Mouse (Mus musculus): ENCODE data around the gene Gm3448. TPM values are rescaled to one million over a fixed set of nuclear protein-coding genes. Genes with fewer than 3 reads are reported as not detected.
"Not testable (repeated sequence)": the region's sequence is repeated elsewhere in the genome, so short reads cannot be mapped to it uniquely, and the experiment has no call there.

Gm3448 gene
- polyA plus RNA-seq, 1 experiment from 2014 or later, result 3.5 TPM

DNA sequence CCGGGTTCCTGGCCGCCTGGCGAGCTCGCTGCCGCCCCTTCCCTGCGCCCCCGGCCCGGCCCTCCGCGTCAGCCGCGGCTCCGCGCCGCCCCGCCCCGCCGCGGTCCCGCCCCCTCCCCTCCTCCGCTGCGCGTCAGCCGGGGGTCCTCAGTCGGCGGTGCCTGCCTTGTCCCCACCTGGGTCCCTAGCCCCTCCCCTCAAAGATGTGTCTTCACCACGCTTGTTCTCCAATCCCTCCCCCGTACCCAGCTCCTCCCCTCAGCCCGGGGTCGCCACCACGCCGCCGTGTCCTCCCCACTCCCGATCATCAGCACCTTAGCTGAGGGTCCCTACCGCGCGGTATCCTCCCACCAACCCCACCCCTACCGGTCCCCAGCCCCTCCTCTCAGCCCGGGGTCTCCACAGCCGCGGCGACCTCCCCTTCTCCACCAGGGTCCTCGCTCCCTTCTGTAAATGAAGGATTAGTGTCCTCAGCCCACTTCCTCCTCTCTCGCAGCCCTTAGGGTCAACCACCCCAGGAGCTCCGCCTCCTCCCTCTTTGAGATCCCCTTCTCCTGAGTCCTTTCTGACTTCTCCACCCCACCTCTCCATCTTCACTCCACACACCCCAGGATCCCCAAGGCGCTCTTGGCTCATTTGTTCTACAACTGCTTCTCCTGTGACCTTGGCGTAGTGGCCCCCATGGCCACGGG, 16.7 kb downstream of the Gm3448 start:
- ATAC-seq (ENCODE audit: low FRiP score, low read depth), result peak; percentile 92
- not testable (repeated sequence) for H3K27ac ChIP-seq (replicated peaks); H3K27me3 ChIP-seq; H3K4me3 ChIP-seq; H3K9me3 ChIP-seq; H3K9ac ChIP-seq; H3K36me3 ChIP-seq; H3K4me2 ChIP-seq; H3K4me1 ChIP-seq (replicated peaks)
- WGBS, result no CpG with 5 or more reads among the region's 48 CpGs

DNA sequence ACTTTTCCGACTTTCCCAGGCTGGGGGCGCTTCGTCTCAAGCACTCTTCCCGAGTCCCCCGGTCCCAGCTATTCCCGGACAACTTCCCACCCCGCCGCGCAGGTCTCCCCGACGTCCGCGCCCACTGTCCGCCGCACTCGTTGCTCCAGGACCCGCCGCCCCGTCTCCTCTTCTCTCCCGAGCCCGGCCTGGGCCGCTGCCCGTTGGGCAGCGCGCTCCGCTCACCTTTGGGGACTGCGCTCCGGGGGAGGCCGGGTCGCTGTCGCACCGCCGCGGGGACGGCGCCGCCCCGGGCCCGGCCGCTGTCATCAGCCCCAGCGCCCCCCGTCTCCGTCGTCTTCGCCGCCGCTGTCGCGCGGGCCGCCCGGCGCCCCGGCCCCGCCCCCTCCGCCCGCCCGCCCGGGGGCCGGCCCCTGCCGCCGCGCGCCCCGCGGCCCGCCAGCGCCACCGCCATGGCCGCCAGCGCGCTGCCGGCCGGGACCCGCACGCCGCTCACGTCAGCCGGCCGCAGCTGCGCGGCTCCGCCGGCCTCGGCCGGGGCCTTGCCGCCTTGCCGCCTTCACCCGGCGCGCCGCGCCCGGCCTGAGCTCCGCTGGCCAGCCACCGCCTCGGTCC, 17.4 kb downstream of the Gm3448 start:
- not testable (repeated sequence) for H3K9ac ChIP-seq; H3K4me1 ChIP-seq (replicated peaks); H3K9me3 ChIP-seq; H3K27me3 ChIP-seq; H3K4me3 ChIP-seq; H3K27ac ChIP-seq (replicated peaks); H3K4me2 ChIP-seq; H3K36me3 ChIP-seq
- ATAC-seq (ENCODE audit: low FRiP score, low read depth), result peak; percentile 82
- WGBS, result no CpG with 5 or more reads among the region's 97 CpGs

DNA sequence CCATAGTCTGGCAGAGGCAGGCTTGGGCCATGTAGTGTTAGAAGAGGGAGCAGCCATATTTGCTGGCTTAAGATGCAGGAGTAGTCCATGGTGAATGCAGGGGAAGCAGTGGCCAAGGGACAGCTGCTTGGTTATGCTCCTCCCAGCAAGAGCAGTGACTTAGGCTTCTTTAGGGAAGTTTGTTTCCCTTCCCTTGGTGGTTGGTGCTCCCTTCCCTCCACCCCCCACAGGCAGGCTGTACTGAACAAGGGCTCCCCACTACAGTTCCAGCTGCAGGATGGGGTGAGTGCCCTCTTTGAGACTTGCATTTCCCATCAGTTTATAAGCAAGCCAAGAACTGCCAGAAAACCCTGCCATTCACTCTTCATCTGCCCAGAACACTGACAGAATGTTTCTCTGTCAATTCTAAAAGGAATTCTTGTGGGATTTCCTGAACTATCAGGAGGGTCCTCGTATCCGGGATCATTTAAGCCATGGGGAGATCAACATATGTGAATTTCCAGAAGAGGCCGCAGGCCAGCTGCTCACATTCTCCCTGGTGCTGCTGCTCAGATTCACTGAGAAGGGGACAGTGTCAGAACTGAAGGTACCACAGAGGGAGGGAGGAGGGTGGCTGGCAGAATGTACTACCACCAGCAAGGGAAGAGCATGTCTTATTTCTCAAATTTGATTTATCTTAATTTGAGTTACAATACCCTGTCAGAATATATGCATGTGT, 19.7 kb downstream of the Gm3448 start:
- not testable (repeated sequence) for H3K36me3 ChIP-seq; H3K4me2 ChIP-seq; ATAC-seq (ENCODE audit: low FRiP score, low read depth); H3K27ac ChIP-seq (replicated peaks); H3K4me3 ChIP-seq; H3K9ac ChIP-seq; H3K27me3 ChIP-seq; H3K4me1 ChIP-seq (replicated peaks); H3K9me3 ChIP-seq
- 79% methylated on average over 3 of the region's 3 CpGs for WGBS

- not testable (repeated sequence) for H3K9me3 ChIP-seq; H3K27ac ChIP-seq (replicated peaks); H3K27me3 ChIP-seq; H3K4me3 ChIP-seq; H3K36me3 ChIP-seq; H3K4me1 ChIP-seq (replicated peaks); H3K9ac ChIP-seq; H3K4me2 ChIP-seq
- WGBS, result no CpG with 5 or more reads among the region's 60 CpGs
- ATAC-seq (ENCODE audit: low FRiP score, low read depth), result peak; percentile 99
Observed at GRCm38 (mm10) chr17:15009706-15010413, 31.5 kb downstream of the Gm3448 start, which contains the start of gene Gm3435. TSS of gene Gm3435 (plus strand) at chr17:15010176.

DNA sequence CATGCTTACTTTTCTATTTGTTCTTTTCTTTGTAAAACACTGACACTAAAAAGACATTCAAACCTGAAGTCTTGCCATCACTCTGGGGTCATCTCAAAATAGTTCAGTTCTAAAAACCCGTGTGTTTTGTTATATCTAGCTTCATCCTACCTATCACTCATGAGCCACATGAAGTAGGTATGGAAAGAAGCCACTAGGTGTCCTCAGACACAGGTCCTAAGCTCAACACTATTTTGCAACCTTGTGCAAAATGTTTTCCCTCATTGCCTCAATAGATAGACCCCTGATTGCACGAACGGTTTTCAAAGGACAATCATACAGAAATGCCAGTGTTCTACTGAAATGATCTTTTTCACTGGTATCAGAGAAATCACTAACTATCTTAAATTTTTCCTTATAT, 32.2 kb downstream of the Gm3448 start:
- not testable (repeated sequence) for ATAC-seq (ENCODE audit: low FRiP score, low read depth); H3K36me3 ChIP-seq
- WGBS, result no CpG with 5 or more reads among the region's 3 CpGs

DNA sequence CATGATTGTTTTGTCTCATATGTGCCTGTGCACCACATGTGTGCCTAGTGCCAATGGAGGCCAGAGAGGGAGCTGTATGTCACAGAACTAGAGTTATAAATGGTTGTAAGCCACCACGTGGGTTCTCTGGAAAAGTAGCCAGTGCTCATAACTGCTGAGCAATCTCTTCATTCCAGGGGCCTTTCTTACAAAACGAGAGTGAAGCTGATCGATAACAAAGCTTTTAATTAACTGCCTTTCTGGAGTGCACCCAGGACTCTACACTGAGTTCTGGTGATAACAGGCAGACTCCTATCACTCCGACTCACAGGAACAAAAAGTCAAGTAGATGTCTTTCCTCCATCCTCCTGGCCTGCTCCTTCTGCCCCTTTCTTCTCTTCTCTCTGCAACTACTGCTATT, 41.3 kb downstream of the Gm3448 start:
- not testable (repeated sequence) for H3K9ac ChIP-seq; H3K4me2 ChIP-seq; H3K4me1 ChIP-seq (replicated peaks); H3K36me3 ChIP-seq; H3K4me3 ChIP-seq; H3K27me3 ChIP-seq; H3K27ac ChIP-seq (replicated peaks); ATAC-seq (ENCODE audit: low FRiP score, low read depth); H3K9me3 ChIP-seq
- WGBS, result no CpG with 5 or more reads among the region's 4 CpGs

More for the DNA sequence above, 32.2 kb downstream of the Gm3448 start:
- not testable (repeated sequence) for H3K9ac ChIP-seq; H3K27me3 ChIP-seq; H3K4me3 ChIP-seq; H3K9me3 ChIP-seq; H3K4me2 ChIP-seq; H3K4me1 ChIP-seq (replicated peaks); H3K27ac ChIP-seq (replicated peaks)

DNA sequence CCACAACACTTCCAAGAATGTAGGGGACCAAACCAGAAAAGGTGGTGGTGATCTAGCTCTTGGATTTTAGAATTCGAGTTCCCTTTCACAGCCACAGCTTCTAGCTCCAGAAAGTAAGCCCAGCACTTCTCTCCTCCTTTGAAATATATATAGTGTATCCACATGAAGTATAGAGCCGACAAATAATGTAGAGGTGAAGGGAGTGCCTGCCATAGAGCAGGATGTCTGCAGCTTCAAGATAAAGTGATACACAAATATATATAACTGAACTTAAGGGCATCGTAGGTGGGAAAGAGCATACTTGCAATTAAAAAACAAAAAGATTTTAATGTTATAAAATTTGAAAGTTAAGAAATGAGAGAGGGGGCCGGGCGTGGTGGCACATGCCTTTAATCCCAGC, 47.2 kb downstream of the Gm3448 start:
- not testable (repeated sequence) for H3K4me2 ChIP-seq; H3K36me3 ChIP-seq; H3K9ac ChIP-seq; H3K9me3 ChIP-seq; H3K27me3 ChIP-seq; H3K4me1 ChIP-seq (replicated peaks); H3K4me3 ChIP-seq; H3K27ac ChIP-seq (replicated peaks); ATAC-seq (ENCODE audit: low FRiP score, low read depth)
- WGBS, result no CpG with 5 or more reads among the region's 5 CpGs

DNA sequence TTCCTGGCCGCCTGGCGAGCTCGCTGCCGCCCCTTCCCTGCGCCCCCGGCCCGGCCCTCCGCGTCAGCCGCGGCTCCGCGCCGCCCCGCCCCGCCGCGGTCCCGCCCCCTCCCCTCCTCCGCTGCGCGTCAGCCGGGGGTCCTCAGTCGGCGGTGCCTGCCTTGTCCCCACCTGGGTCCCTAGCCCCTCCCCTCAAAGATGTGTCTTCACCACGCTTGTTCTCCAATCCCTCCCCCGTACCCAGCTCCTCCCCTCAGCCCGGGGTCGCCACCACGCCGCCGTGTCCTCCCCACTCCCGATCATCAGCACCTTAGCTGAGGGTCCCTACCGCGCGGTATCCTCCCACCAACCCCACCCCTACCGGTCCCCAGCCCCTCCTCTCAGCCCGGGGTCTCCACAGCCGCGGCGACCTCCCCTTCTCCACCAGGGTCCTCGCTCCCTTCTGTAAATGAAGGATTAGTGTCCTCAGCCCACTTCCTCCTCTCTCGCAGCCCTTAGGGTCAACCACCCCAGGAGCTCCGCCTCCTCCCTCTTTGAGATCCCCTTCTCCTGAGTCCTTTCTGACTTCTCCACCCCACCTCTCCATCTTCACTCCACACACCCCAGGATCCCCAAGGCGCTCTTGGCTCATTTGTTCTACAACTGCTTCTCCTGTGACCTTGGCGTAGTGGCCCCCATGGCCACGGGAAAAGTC, 48.1 kb downstream of the Gm3448 start:
- H3K4me3 ChIP-seq; H3K4me1 ChIP-seq (replicated peaks); H3K4me2 ChIP-seq; H3K27ac ChIP-seq (replicated peaks); H3K9me3 ChIP-seq; H3K9ac ChIP-seq; H3K27me3 ChIP-seq; H3K36me3 ChIP-seq: not testable (repeated sequence)
- ATAC-seq (ENCODE audit: low FRiP score, low read depth), result peak; percentile 93
- WGBS, result no CpG with 5 or more reads among the region's 47 CpGs

DNA sequence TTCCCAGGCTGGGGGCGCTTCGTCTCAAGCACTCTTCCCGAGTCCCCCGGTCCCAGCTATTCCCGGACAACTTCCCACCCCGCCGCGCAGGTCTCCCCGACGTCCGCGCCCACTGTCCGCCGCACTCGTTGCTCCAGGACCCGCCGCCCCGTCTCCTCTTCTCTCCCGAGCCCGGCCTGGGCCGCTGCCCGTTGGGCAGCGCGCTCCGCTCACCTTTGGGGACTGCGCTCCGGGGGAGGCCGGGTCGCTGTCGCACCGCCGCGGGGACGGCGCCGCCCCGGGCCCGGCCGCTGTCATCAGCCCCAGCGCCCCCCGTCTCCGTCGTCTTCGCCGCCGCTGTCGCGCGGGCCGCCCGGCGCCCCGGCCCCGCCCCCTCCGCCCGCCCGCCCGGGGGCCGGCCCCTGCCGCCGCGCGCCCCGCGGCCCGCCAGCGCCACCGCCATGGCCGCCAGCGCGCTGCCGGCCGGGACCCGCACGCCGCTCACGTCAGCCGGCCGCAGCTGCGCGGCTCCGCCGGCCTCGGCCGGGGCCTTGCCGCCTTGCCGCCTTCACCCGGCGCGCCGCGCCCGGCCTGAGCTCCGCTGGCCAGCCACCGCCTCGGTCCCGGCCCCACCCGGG, 48.7 kb downstream of the Gm3448 start:
- not testable (repeated sequence) for H3K9ac ChIP-seq; H3K4me1 ChIP-seq (replicated peaks); H3K4me2 ChIP-seq; H3K36me3 ChIP-seq; H3K27ac ChIP-seq (replicated peaks); H3K9me3 ChIP-seq; H3K27me3 ChIP-seq; H3K4me3 ChIP-seq
- ATAC-seq (ENCODE audit: low FRiP score, low read depth), result peak; percentile 83
- WGBS, result no CpG with 5 or more reads among the region's 98 CpGs

DNA sequence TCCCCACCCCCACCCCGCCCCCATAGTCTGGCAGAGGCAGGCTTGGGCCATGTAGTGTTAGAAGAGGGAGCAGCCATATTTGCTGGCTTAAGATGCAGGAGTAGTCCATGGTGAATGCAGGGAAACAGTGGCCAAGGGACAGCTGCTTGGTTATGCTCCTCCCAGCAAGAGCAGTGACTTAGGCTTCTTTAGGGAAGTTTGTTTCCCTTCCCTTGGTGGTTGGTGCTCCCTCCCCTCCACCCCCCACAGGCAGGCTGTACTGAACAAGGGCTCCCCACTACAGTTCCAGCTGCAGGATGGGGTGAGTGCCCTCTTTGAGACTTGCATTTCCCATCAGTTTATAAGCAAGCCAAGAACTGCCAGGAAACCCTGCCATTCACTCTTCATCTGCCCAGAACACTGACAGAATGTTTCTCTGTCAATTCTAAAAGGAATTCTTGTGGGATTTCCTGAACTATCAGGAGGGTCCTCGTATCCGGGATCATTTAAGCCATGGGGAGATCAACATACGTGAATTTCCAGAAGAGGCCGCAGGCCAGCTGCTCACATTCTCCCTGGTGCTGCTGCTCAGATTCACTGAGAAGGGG, 51.1 kb downstream of the Gm3448 start:
- H3K27me3 ChIP-seq; H3K27ac ChIP-seq (replicated peaks); H3K9me3 ChIP-seq; ATAC-seq (ENCODE audit: low FRiP score, low read depth); H3K4me1 ChIP-seq (replicated peaks); H3K4me3 ChIP-seq; H3K9ac ChIP-seq; H3K4me2 ChIP-seq; H3K36me3 ChIP-seq: not testable (repeated sequence)
- 72% methylated on average over 4 of the region's 5 CpGs for whole genome bisulfite sequencing

DNA sequence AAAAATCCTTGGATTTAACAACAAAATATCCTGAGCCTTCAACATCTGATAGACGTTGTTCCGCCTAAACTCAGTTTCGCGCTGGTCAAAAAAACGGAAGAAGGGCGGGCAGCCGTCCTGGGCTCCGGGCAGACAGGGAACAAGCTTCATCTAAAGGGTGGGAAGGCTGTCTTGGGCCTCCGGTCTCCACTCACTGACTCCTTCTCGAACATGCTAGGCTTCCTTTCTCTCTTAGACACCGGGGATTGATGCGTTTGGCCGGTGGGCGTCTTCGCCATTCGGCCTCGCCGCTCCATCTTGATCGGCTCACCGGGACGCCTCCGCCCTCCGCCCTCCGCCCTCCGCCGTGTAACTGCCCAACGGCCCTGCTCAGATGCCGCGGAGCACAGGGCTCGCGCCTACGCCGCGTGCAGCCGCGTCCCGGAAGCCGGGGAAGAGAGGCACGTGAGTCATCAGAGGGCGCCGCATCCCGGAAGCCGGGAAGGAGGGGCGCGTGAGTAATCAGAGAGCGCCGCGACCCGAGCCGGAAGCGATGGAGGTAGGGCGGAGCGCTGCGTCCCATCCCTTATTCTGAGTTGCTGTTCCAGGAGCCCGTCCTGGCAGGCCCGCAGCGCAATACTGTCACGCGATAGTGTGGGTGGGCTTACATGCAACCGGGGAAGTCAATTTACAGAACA, 62.8 kb downstream of the Gm3448 start, which contains the start of the genes 9030025P20Rik and Gm3417:
9030025P20Rik (plus strand) TSS at position 107 of the 677 bp plus-strand sequence.
Gm3417 (minus strand) TSS at position 429 of the 677 bp plus-strand sequence.
- H3K4me1 ChIP-seq (replicated peaks); H3K4me3 ChIP-seq; H3K36me3 ChIP-seq; H3K9ac ChIP-seq; H3K9me3 ChIP-seq; H3K27ac ChIP-seq (replicated peaks); H3K27me3 ChIP-seq: not testable (repeated sequence)
- H3K4me2 ChIP-seq, result 0 out of 2 replicates have a peak within 1 kb of the TSS, but pooled peaks have one; percentile 23
- no CpG with 5 or more reads among the region's 60 CpGs for WGBS
- peak; percentile 98 for ATAC-seq (ENCODE audit: low FRiP score, low read depth)

Measured in hindbrain, embryonic 15.5 days (tissue).